Mouse (Mus musculus) adrenal gland, adult 2 months (tissue): ENCODE measurements at regions not wholly inside any gene's neighbourhood (a gene's known extent, or its start where the extent isn't known, plus 50 kb on each side); places are given as distances from the start of the nearest gene placed in this dataset.

Experiments used
- DNase-seq: peaks from one replicate; pipeline ENCODE4 v3.0.0; 2021

DNA sequence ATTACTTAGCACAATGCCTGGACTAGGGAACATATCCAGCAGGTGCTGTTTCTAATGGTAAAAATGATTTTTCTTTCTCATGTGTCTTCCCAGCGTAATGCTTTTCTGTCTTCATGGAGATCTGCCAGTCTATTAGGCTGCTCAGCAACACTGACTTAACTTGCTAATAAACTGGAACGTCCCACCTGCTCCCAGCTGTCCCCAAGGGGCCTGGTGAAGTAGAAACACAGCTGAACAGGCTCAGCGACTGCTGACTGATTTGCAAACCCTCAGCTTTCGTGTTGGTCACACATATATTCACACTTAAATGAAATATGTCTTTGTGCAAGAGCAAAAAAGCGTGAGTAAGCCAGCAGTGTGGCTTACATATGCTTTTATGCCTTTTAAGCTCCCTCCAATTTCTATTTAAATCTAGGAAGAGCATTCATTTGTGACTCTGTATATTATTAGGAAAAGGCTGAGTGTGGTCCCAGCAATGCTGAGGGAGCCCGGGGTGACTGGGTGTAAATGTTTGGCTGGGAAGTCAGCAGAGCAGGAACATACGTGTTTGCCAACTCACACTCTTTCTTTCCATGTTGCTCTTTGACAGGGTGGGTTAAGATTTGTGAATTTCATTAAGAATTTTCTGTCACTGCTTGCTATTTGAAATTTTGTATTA lies 146.7 kb upstream of the Rgmb start:
- DNase-seq: no peak

GRCm38 (mm10) chr17:15971351-15971685 lies 140.5 kb upstream of the Rgmb start:
- DNase-seq: no peak

DNA sequence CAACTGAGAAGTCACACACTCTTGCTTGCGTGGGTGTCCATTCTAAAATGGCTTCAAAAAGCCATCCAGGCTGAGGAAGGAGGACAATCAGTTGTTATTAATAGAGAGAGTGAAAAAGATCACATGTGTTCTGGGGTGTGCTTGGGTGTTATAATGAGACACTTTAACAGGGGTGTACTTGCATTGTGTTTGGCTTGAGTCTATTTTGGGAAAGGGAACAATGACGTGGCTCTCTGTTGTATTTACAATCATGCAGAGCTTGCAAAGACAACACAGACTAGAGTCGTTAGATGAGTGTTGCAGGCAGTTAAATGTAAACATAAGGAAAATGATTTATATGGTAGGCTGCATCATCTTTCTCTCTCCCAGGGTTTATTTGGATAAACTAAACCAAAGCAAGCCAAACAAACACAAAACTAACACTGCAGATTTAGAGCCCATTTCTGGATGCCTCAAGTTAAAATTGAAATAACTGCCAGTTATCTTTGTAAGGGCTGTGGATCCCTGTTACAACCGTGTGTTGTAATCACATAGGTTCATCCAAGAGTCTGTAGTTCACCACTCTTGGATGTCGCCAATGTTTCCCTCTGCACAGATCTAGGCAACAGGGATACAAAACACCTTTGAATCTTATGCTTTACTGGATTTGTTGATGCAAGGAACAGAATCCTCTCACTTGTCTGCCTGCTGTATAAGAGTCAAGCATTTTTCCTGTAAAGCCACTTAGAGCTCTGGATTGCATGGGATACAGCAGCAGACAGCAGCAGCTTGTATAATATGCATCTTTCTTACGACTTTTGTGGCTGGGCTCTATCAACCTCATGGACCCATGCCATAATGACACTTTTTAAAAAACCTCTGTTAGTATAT lies 139.9 kb upstream of the Rgmb start:
- no peak for DNase-seq

GRCm38 (mm10) chr17:15968331-15968730 lies 137.5 kb upstream of the Rgmb start:
- DNase-seq: no peak

DNA sequence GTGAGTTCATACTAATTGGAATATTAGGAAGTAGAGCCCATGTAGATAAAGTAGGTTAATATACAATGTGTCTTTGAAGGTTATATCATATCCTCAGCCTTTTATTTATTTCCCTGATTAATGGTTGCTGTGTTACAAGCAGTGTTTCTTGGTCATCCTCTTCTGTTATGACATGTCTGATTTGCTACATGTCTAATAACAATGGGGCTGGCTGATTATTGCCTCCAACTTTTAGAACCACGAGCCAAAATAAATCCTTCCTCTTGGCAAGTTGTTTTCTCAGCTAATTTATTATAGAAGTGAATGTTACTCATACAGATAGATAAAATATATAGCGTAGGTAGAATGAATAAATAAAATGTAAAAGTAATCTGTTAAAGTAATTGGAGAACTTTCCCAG lies 124.8 kb upstream of the Rgmb start:
- no peak for DNase-seq

DNA sequence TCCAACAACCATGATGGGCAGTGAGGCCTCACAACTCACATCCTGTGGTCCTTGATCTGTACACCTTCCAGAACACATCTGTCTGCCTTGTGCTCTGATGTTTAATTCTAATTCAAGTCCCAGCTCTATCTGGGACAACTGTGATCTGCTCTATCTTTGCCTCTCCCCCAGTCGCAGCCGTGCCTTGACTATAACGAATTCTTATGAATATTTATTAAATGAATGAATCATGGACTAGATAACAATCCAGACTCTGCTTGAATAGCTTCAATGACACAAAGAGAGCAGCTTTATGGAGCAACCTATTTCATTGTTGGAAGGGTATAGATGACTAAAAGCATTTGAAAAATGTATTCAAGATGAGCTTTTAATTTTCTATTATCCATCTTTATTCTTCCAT lies 120.8 kb upstream of the Rgmb start:
- DNase-seq: no peak

- no peak for DNase-seq
These were observed 118.9 kb upstream of the Rgmb start for GRCm38 (mm10) chr17:15949753-15950152.

- DNase-seq: no peak
These were observed 111.5 kb upstream of the Rgmb start for GRCm38 (mm10) chr17:15942378-15942777.

- DNase-seq: no peak
These were observed 87.8 kb upstream of the Rgmb start for GRCm38 (mm10) chr17:15918609-15919008.

GRCm38 (mm10) chr17:15898689-15899419 lies 68.0 kb upstream of the Rgmb start:
- DNase-seq: no peak

- no peak for DNase-seq
These were observed 65.1 kb upstream of the Rgmb start for GRCm38 (mm10) chr17:15895968-15896367.

DNA sequence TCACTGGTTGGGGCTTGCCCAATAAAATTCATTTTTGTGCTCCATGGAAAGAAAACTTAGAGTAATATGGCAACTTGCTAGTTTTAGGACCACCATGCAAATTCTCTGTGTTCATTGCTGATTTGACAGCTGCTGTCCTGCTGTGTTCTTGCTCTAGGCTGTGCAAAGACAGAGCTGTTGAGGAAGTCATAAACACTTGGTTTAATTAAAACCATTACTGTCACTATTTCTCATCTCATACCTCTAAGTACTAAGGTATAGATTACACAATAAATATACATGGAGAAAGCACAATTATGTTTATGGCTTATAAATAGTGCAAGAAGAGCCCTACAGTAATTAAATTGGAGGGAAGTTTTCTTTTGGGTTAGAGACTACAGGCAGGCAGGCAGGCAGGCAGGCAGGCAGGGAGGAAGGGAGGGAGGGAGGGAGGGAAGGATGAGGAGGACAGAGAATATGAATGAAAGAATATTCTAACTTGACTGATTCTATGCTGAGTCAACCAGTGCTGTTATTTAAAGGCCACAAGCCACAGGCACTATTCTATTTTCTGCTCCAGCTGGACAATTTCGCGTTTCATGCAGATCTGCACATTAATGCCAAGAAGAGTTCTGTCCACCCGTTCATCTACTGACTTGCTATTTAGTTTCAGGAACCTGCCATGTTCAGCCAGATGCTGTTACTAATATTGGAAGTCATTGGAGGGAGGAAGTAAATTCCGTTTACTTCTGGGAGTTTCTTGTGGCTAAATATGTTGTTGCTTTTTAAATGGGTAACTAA lies 61.2 kb upstream of the Rgmb start:
- no peak for DNase-seq

DNA sequence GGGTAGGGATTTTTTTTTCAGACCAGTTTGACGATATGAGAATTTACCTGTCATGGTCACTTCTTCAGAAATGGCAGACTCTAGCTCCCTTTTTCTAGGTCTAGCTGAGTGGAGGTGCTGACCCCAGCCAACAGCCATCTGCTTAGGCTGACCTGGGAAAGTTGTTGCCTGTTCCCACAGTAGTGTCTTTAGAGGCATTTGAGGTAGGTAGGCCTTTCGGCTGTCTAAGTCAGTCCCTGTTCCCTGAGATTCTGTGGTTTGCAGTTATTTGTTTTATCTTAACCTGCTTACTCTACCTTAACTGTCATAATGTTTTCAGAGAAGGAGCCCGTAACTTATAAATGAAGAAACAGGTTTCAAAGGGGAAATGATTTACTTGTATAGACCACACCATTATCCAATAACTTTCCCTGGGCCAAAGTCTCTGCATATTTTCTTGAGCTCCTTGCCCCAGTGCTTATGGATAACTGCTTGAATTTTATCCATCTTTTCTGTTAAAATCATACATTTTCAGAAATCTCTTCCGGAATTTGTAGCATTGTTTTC lies 59.8 kb upstream of the Rgmb start:
- no peak for DNase-seq

DNA sequence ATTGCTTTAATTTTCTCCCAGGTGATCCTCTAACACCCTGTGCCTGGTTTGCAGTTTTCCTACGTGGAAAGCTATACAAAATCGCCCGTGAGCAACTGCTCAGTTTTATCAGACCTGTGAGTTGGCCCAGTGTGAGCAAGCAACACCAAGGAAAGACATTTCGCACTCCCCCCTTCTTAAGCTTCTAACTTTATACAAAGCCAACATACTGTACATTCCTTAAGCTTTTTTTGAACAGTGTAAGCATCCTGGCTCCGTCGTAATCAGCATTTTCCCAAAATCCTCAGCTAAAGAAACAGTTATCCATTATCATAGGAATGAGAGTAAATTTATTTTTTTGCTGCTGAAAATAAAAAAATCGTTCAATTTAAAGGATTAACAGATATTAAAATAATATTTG lies 52.0 kb upstream of the Rgmb start:
- no peak for DNase-seq

GRCm38 (mm10) chr17:15882245-15882644 lies 51.4 kb upstream of the Rgmb start:
- DNase-seq: no peak
